Mouse (Mus musculus): ENCODE data around the gene Edn2. TPM values are rescaled to one million over a fixed set of nuclear protein-coding genes. Genes with fewer than 3 reads are reported as not detected.
A peak's percentile ranks its signal among the peaks of the same experiment; 100 is the strongest.

The Edn2 gene
- polyA plus RNA-seq, 1 experiment from 2014 or later: 0.54 TPM

- H3K36me3 ChIP-seq: no peaks in the 10 kb centered on the region
- no peaks in the 10 kb centered on the region for H3K4me1 ChIP-seq
- H3K27me3 ChIP-seq: no peaks in the 10 kb centered on the region
- WGBS: 74% methylated on average over 6 of the region's 6 CpGs
- no peak overlapping the region for H3K4me2 ChIP-seq (replicated peaks)
- no peak overlapping the region for H3K4me3 ChIP-seq
- ATAC-seq (ENCODE audit: insufficient number of reproducible peaks, insufficient read depth, low FRiP score, low TSS enrichment): no peak
- H3K9ac ChIP-seq: no peak overlapping the region
- no peak overlapping the region for H3K27ac ChIP-seq
- H3K9me3 ChIP-seq: no peaks in the 10 kb centered on the region
Observed at GRCm38 (mm10) chr4:120134223-120134622, 26.8 kb upstream of the Edn2 start.

- Histone ChIP-seq H3K9me3 (no peaks in the 10 kb centered on the region), H3K4me3 (no peak overlapping the region), H3K27ac (no peak overlapping the region), H3K4me1 (no peaks in the 10 kb centered on the region), H3K4me2 (replicated peaks) (no peak overlapping the region), H3K36me3 (no peaks in the 10 kb centered on the region), H3K9ac (no peak overlapping the region), H3K27me3 (no peaks in the 10 kb centered on the region)
- 63% methylated on average over 1 of the region's 1 CpGs for WGBS
- no peak for ATAC-seq (ENCODE audit: insufficient number of reproducible peaks, insufficient read depth, low FRiP score, low TSS enrichment)
Observed at GRCm38 (mm10) chr4:120141810-120142209, 19.2 kb upstream of the Edn2 start.

GRCm38 (mm10) chr4:120142905-120143304 lies 18.1 kb upstream of the Edn2 start:
- H3K36me3 ChIP-seq: no peaks in the 10 kb centered on the region
- H3K4me1 ChIP-seq: no peaks in the 10 kb centered on the region
- H3K27ac ChIP-seq: no peak overlapping the region
- no peak for ATAC-seq (ENCODE audit: insufficient number of reproducible peaks, insufficient read depth, low FRiP score, low TSS enrichment)
- WGBS: 84% methylated on average over 9 of the region's 9 CpGs
- H3K27me3 ChIP-seq: no peaks in the 10 kb centered on the region
- H3K4me2 ChIP-seq (replicated peaks): no peak overlapping the region
- no peak overlapping the region for H3K9ac ChIP-seq
- no peak overlapping the region for H3K4me3 ChIP-seq
- no peaks in the 10 kb centered on the region for H3K9me3 ChIP-seq

GRCm38 (mm10) chr4:120144343-120144742 lies 16.7 kb upstream of the Edn2 start:
- WGBS: 83% methylated on average over 5 of the region's 5 CpGs
- ATAC-seq (ENCODE audit: insufficient number of reproducible peaks, insufficient read depth, low FRiP score, low TSS enrichment): no peak
- no peak overlapping the region for H3K9ac ChIP-seq

GRCm38 (mm10) chr4:120145931-120146330 lies 15.1 kb upstream of the Edn2 start:
- WGBS: 70% methylated on average over 8 of the region's 8 CpGs

More at GRCm38 (mm10) chr4:120144343-120144742, 16.7 kb upstream of the Edn2 start:
- no peak overlapping the region for H3K4me2 ChIP-seq (replicated peaks)
- H3K4me1 ChIP-seq: peaks cover 4% of the 10 kb centered on the region; the same call in 1 of the 2 replicates
- H3K36me3 ChIP-seq: no peaks in the 10 kb centered on the region
- no peaks in the 10 kb centered on the region for H3K9me3 ChIP-seq
- H3K27me3 ChIP-seq: no peaks in the 10 kb centered on the region
- H3K27ac ChIP-seq: no peak overlapping the region
- H3K4me3 ChIP-seq: no peak overlapping the region

GRCm38 (mm10) chr4:120148291-120149141 lies 12.5 kb upstream of the Edn2 start:
- Histone ChIP-seq H3K4me3 (peak overlapping the region; percentile 22), H3K36me3 (no peaks in the 10 kb centered on the region), H3K9ac (no peak overlapping the region), H3K27ac (no peak overlapping the region), H3K4me2 (replicated peaks) (peak overlapping the region; percentile 49), H3K4me1 (peaks cover 4% of the 10 kb centered on the region; the same call in 1 of the 2 replicates), H3K27me3 (no peaks in the 10 kb centered on the region), H3K9me3 (no peaks in the 10 kb centered on the region)
- peak; percentile 57; the same call in 1 of the 2 replicates for ATAC-seq (ENCODE audit: insufficient number of reproducible peaks, insufficient read depth, low FRiP score, low TSS enrichment)
- 4% methylated on average over 45 of the region's 45 CpGs for WGBS

More at GRCm38 (mm10) chr4:120145931-120146330, 15.1 kb upstream of the Edn2 start:
- Histone ChIP-seq H3K27ac (no peak overlapping the region), H3K9me3 (no peaks in the 10 kb centered on the region), H3K4me2 (replicated peaks) (no peak overlapping the region), H3K36me3 (no peaks in the 10 kb centered on the region), H3K27me3 (no peaks in the 10 kb centered on the region), H3K4me3 (no peak overlapping the region), H3K9ac (no peak overlapping the region), H3K4me1 (peaks cover 4% of the 10 kb centered on the region; the same call in 1 of the 2 replicates)
- ATAC-seq (ENCODE audit: insufficient number of reproducible peaks, insufficient read depth, low FRiP score, low TSS enrichment): no peak

GRCm38 (mm10) chr4:120149142-120149524 lies 11.9 kb upstream of the Edn2 start:
- no peak overlapping the region for H3K27ac ChIP-seq
- no peak overlapping the region for H3K9ac ChIP-seq
- H3K27me3 ChIP-seq: no peaks in the 10 kb centered on the region
- 0 out of 2 replicates have a peak, but pooled peaks have one; percentile 2 for ATAC-seq (ENCODE audit: insufficient number of reproducible peaks, insufficient read depth, low FRiP score, low TSS enrichment)
- H3K4me2 ChIP-seq (replicated peaks): peak overlapping the region; percentile 49
- H3K4me3 ChIP-seq: peak overlapping the region; percentile 22; the same call in 1 of the 2 replicates
- WGBS: 28% methylated on average over 3 of the region's 3 CpGs
- H3K4me1 ChIP-seq: peaks cover 4% of the 10 kb centered on the region; the same call in 1 of the 2 replicates
- no peaks in the 10 kb centered on the region for H3K36me3 ChIP-seq
- H3K9me3 ChIP-seq: no peaks in the 10 kb centered on the region

- 53% methylated on average over 6 of the region's 6 CpGs for WGBS
- H3K36me3 ChIP-seq: no peaks in the 10 kb centered on the region
- no peaks in the 10 kb centered on the region for H3K27me3 ChIP-seq
- ATAC-seq (ENCODE audit: insufficient number of reproducible peaks, insufficient read depth, low FRiP score, low TSS enrichment): no peak
- no peak overlapping the region for H3K4me3 ChIP-seq
- no peak overlapping the region for H3K4me2 ChIP-seq (replicated peaks)
- no peaks in the 10 kb centered on the region for H3K9me3 ChIP-seq
- no peak overlapping the region for H3K9ac ChIP-seq
- H3K4me1 ChIP-seq: peaks cover 4% of the 10 kb centered on the region; the same call in 1 of the 2 replicates
- no peak overlapping the region for H3K27ac ChIP-seq
Observed at GRCm38 (mm10) chr4:120150345-120150920, 10.6 kb upstream of the Edn2 start.

GRCm38 (mm10) chr4:120151906-120152305 lies 9.1 kb upstream of the Edn2 start:
- Histone ChIP-seq H3K9ac (no peak overlapping the region), H3K4me2 (replicated peaks) (no peak overlapping the region), H3K36me3 (no peaks in the 10 kb centered on the region), H3K27ac (no peak overlapping the region), H3K9me3 (no peaks in the 10 kb centered on the region), H3K27me3 (no peaks in the 10 kb centered on the region), H3K4me3 (no peak overlapping the region), H3K4me1 (peaks cover 4% of the 10 kb centered on the region; the same call in 1 of the 2 replicates)
- ATAC-seq (ENCODE audit: insufficient number of reproducible peaks, insufficient read depth, low FRiP score, low TSS enrichment): no peak
- WGBS: 86% methylated on average over 6 of the region's 6 CpGs

GRCm38 (mm10) chr4:120152648-120153047 lies 8.4 kb upstream of the Edn2 start:
- no peak overlapping the region for H3K27ac ChIP-seq
- H3K36me3 ChIP-seq: no peaks in the 10 kb centered on the region
- WGBS: 60% methylated on average over 4 of the region's 4 CpGs
- no peaks in the 10 kb centered on the region for H3K27me3 ChIP-seq
- no peak overlapping the region for H3K4me3 ChIP-seq
- peaks cover 4% of the 10 kb centered on the region; the same call in 1 of the 2 replicates for H3K4me1 ChIP-seq
- no peak for ATAC-seq (ENCODE audit: insufficient number of reproducible peaks, insufficient read depth, low FRiP score, low TSS enrichment)
- H3K9ac ChIP-seq: no peak overlapping the region
- H3K4me2 ChIP-seq (replicated peaks): no peak overlapping the region
- no peaks in the 10 kb centered on the region for H3K9me3 ChIP-seq

- no peaks in the 10 kb centered on the region for H3K4me1 ChIP-seq
- H3K36me3 ChIP-seq: no peaks in the 10 kb centered on the region
- H3K27me3 ChIP-seq: no peaks in the 10 kb centered on the region
- ATAC-seq (ENCODE audit: insufficient number of reproducible peaks, insufficient read depth, low FRiP score, low TSS enrichment): no peak
- no peak overlapping the region for H3K9ac ChIP-seq
- 83% methylated on average over 3 of the region's 3 CpGs for WGBS
- H3K27ac ChIP-seq: no peak overlapping the region
- H3K9me3 ChIP-seq: no peaks in the 10 kb centered on the region
- no peak overlapping the region for H3K4me2 ChIP-seq (replicated peaks)
- no peak overlapping the region for H3K4me3 ChIP-seq
Observed at GRCm38 (mm10) chr4:120153736-120154135, 7.3 kb upstream of the Edn2 start.

Data from embryonic facial prominence, embryonic 12.5 days (tissue).